Mouse (Mus musculus) right cerebral cortex, postnatal 25 days (tissue): ENCODE results near the gene Ccz1.

Experiments used
- DNase-seq: peaks from one replicate; pipeline ENCODE4 v3.0.0; 2022

Gene Ccz1

GRCm38 (mm10) chr5:143993849-143994248, 20.8 kb downstream of the Ccz1 start:
- no peak for DNase-seq

DNA sequence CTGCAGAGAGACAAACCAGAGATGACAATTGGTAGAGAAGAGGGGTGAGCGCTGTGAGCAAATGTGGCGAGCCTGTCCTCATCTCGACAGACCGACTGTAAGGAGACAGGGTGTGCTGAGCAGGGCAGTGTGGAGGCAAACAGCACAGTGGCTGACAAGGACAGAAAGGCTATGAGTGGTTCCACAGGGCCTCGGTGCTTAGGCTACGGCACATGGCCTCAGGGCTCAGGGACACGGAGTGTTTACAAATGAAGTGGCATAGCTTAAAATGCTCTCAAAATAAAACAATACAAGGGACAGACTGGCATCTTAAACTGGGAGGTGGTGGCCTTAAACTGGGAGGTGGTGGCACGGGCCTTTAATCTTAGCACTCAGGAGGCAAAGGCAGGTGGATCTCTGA, 21.4 kb downstream of the Ccz1 start:
- DNase-seq = no peak

DNA sequence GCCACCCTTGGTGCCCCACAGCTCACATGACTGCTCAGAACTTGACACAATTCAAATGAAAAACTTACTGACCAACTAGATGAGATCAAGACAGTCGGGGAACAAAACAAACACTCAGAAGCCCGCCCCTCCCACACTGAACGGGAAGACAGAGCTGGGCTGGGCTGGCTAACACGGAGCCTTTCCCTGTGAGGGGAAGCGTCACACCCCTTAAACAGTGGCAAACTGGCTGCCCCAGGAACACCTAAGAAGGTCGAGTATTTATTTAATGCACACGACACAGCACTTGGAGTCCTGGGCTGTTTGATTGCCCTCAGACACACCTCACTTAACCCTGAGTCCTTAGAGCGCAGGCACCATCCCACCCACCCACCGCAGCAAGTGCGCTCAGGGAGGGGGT, 22.0 kb downstream of the Ccz1 start:
- no peak for DNase-seq

DNA sequence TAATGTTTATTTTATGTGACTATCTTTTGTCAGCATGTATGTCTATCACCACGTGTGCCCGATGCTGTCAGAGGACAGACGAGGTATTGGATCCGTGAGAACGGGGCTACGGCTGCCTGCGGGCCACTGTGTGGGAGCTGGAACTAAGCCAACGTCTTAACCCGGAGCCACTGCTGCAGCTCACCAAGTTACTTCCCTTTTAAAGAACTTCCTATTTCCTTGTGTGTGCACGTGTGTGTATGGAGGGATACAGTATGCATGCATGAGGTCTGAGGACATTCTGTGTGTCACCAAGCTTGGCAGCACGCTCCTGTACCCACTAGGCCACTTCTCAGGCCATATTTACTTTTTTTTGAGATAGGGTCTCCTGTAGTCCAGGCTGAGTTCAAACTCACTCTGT, 24.6 kb downstream of the Ccz1 start:
- no peak for DNase-seq

DNA sequence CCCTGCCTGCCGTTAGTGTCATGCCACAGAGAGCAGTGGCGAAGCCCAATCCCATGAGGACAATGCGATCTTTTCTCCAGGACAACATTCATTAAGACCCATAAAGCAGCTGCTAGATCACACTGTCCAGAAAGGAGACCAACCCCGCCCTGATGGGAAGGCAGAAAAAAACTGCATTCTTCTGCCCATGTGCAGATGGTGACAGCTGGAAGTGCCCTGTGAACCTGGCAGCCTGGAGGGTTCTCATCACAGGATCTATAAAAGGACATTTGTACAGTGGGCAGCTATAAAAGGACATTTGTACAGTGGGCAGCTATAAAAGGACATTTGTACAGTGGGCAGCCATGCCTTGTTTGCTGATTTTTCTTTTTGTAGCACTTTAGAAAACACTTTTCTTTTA, 25.6 kb downstream of the Ccz1 start:
- DNase-seq = no peak

- no peak for DNase-seq
Observed at GRCm38 (mm10) chr5:143987596-143987995, 27.1 kb downstream of the Ccz1 start.

DNA sequence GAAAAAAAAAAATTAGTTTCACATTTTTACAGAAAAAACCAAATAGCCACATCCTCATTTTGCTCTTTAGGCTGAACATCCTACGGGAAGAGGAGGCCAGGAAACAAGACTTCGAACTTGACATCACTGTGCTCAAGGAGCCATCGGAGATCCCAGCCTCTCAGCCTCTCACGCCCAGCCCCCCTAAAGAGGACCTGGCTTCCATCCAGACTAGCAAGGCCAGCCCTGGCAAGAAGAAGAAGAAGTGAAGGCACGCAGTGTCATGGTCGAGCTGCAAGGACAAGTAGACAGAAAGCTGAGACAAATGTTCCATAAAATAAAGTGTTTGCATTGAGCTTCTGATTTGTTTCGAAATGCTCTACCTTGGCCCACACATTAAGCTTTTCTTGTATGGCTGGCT, 29.3 kb downstream of the Ccz1 start:
- no peak for DNase-seq

DNA sequence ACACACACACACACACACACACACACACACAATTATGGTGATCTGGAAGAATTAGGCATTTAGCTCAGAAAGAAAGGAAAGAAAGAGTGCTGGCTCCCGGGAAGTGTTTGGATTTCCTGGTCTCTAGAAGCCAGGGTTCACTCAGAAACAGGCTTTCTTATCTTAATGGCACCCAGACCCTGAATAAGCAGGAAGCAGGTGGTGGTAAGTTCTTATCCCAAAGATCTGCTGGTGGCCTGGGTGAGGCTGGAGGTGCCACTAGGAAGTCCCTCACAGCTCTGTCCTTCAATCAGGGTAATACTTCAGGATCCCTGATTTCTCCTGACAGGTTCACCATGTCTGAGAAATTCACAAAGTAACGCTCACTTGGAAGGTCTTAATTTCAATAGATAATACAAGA, 32.3 kb downstream of the Ccz1 start:
- DNase-seq = no peak

- DNase-seq = no peak
Observed at GRCm38 (mm10) chr5:143980858-143981257, 33.8 kb downstream of the Ccz1 start.

- DNase-seq = no peak
Observed at GRCm38 (mm10) chr5:143976726-143977431, 37.8 kb downstream of the Ccz1 start.

DNA sequence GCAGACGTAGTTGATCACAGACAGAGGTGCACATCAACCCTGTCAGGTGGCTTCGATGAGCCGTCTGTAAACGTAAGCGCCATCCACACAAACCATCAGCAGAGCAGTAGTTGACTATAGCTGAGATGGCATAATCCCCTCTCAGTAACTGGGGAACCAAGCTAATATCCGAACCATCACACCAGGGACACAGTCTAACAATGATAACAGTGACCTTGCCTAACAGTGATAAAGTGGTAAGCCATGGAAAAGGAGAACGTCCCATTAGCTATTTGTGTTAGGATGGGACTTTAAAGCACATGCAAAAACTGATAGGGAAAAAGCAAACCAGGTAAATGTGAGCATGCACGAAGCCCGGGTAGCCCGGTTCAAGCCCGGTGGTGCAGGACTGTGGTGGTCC, 38.4 kb downstream of the Ccz1 start:
- DNase-seq = no peak

DNA sequence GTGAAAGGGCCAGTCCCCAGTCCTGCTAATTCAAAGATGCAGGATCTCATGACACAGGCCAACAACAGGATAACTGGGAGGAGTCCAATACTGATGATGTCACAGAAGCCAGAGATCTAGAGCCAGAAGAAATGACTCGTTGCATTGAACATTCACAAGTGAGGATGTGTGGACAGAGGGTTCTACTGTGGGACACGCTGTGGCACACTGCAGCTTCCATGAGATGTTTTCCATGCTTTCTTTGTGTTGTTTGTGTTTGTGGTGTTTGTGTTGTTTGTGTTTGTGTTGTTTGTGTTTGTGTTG, 39.1 kb downstream of the Ccz1 start:
- no peak for DNase-seq

- peak; percentile 48 for DNase-seq
Observed at GRCm38 (mm10) chr5:143974931-143975630, 39.6 kb downstream of the Ccz1 start.

GRCm38 (mm10) chr5:143972628-143973027, 42.0 kb downstream of the Ccz1 start:
- no peak for DNase-seq

DNA sequence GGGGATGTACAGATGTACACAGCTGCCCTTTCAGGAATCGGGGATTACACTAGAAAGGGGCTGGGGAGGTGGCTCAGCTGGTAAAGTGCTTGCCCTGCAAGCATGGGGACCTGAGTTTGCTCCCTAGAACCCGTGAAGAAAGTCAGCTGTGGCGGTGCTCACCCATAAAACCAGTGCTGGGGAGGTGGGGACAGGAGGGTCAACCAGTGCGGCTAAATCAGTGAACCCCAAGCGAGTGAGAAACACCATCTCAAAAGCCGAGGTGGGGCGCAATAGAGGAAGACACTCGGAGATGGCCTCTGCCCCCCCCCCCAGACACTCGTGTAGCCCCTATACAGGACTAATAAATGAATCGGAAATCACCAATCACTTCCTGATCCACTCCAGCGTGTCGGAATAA, 48.0 kb downstream of the Ccz1 start:
- no peak for DNase-seq

DNA sequence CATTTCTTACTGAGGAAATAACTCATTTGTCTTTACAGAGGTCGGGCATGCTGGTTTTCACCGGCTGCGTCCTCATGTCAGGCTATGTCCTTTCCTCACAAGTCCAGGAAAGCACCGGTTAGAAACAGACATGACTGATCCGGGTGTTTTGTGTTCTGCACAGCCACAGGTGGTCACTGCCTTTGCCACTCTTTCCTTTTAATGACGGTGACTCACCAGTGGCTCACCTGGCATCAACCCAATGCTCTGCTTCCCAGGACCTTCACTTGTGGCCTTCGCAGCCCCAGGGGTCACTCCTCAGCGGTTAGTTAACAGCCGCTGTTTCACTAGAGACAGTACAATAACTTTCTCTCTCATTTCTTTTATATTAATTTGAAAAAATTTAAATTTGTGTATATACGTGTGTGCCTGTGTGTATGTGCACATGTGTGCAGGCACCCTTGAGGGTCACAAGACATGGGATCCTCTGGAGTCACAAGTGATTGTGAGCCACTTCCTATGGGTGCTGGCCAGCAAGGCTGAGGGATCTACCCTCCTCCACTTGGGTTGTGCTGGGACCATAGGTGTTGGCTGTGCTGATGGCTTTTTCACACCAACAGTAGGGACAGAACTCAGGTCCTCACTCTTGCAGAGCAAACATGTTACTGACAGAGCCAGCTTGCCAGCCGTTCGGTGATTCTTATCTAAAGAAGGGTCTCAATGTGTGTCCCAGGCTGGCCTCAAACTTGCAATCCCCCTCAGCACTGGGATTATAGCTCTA, 48.9 kb downstream of the Ccz1 start:
- no peak for DNase-seq

GRCm38 (mm10) chr5:143961176-143961575, 53.5 kb downstream of the Ccz1 start:
- DNase-seq = no peak

DNA sequence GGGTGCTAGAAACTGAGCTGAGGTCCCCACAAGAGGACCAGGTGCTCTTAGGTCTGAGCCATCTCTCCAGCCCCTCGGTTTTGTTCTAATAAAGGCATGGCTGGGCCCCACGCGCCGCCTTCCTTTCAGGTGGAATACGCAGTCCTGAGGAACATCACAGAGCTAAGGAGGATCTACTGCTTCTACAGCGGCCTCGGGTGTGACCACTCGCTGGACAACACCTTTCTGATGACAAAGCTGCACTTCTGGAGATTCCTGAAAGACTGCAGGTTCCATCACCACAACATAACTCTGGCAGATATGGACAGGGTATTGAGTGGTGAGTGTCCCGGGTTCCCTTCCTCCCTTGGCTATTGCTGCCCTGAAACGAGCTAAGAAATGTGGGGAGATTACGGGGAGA, 55.1 kb downstream of the Ccz1 start:
- DNase-seq = no peak

- DNase-seq = no peak
Observed at GRCm38 (mm10) chr5:143957101-143957500, 57.6 kb downstream of the Ccz1 start.

DNA sequence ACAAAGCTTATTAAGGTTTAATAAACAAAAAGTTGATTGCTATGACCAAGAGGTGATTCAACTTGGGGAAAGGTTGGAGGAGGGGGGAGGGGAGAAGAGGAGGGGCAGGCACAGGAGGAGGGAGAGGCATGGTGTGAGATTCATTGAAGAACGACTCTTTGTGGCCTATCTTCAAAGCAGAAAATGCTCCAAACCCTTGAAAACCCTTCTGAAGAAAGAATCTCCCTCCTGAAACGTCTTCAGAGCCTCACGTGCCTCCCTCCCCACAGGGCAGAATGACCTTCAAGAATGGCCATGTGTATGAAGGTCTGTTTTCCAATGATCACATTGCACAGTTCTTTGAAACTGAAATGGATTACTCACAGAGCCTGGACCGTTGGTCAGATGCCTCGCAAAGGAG, 64.7 kb downstream of the Ccz1 start:
- DNase-seq = no peak

GRCm38 (mm10) chr5:143948361-143948760, 66.3 kb downstream of the Ccz1 start:
- DNase-seq = no peak

- peak; percentile 78 for DNase-seq
Observed at GRCm38 (mm10) chr5:143943231-143944125, 71.2 kb downstream of the Ccz1 start.

DNA sequence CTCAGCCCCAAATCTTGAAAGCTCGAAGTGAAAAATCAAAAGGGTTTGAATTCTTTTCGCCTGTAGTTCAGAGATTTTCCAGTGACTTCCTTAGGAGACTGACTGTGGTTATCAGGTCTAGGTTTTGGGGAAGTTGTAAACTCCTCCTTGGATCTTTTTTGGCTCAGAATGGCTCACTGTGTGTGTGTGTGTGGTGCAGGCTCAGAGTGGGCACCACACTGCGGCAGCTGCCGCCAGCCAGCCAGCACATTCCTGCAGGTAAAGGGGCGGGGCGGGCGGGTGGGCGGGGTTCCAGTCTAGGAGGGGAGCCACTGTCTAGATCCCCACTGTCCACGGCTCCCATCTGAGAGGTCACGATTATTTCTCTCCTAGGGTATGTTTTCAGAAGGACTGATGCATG, 73.1 kb downstream of the Ccz1 start:
- DNase-seq = no peak
